Mouse (Mus musculus): ENCODE measurements around the gene Fars2. TPM values are rescaled to one million over a fixed set of nuclear protein-coding genes. Genes with fewer than 3 reads are reported as not detected.

The Fars2 gene
- polyA plus RNA-seq, 1 experiment from 2014 or later: 25.2 TPM

- H3K36me3 ChIP-seq: no peaks in the 10 kb centered on the region
- no peaks in the 10 kb centered on the region for H3K27me3 ChIP-seq (ENCODE audit: low read depth, poor library complexity, severe bottlenecking)
- DNase-seq (ENCODE audit: low spot score): no peak
- H3K4me1 ChIP-seq: peaks cover 9% of the 10 kb centered on the region
- H3K27ac ChIP-seq (replicated peaks): no peak overlapping the region
- H3K4me3 ChIP-seq: no peak overlapping the region
- no peaks in the 10 kb centered on the region for H3K9me3 ChIP-seq (replicated peaks)
- WGBS: 74% methylated on average over 4 of the region's 4 CpGs
Observed at GRCm38 (mm10) chr13:36500370-36500905, 383.2 kb downstream of the Fars2 start.

GRCm38 (mm10) chr13:36503551-36503950 is 386.3 kb downstream of the Fars2 start:
- H3K9me3 ChIP-seq (replicated peaks): no peaks in the 10 kb centered on the region
- no peak overlapping the region for H3K27ac ChIP-seq (replicated peaks)
- 83% methylated on average over 3 of the region's 3 CpGs for WGBS
- H3K4me1 ChIP-seq: peaks cover 9% of the 10 kb centered on the region
- no peaks in the 10 kb centered on the region for H3K36me3 ChIP-seq
- H3K27me3 ChIP-seq (ENCODE audit: low read depth, poor library complexity, severe bottlenecking): no peaks in the 10 kb centered on the region
- no peak for DNase-seq (ENCODE audit: low spot score)
- no peak overlapping the region for H3K4me3 ChIP-seq

- Histone ChIP-seq H3K27ac (replicated peaks) (no peak overlapping the region), H3K9me3 (replicated peaks) (no peaks in the 10 kb centered on the region), H3K4me1 (peaks cover 9% of the 10 kb centered on the region), H3K4me3 (no peak overlapping the region), H3K36me3 (no peaks in the 10 kb centered on the region), H3K27me3 (ENCODE audit: low read depth, poor library complexity, severe bottlenecking) (no peaks in the 10 kb centered on the region)
- no peak for DNase-seq (ENCODE audit: low spot score)
- 88% methylated on average over 7 of the region's 7 CpGs for WGBS
Observed at GRCm38 (mm10) chr13:36503991-36504390, 386.8 kb downstream of the Fars2 start.

- no peaks in the 10 kb centered on the region for H3K36me3 ChIP-seq
- DNase-seq (ENCODE audit: low spot score): no peak
- no peak overlapping the region for H3K27ac ChIP-seq (replicated peaks)
- no peak overlapping the region for H3K4me3 ChIP-seq
- no peaks in the 10 kb centered on the region for H3K27me3 ChIP-seq (ENCODE audit: low read depth, poor library complexity, severe bottlenecking)
- 96% methylated on average over 6 of the region's 6 CpGs for WGBS
- H3K4me1 ChIP-seq: peaks cover 4% of the 10 kb centered on the region; the same call in 1 of the 2 replicates
- no peaks in the 10 kb centered on the region for H3K9me3 ChIP-seq (replicated peaks)
Observed at GRCm38 (mm10) chr13:36505730-36506129, 388.5 kb downstream of the Fars2 start.

GRCm38 (mm10) chr13:36506315-36506714 is 389.1 kb downstream of the Fars2 start:
- no peak overlapping the region for H3K27ac ChIP-seq (replicated peaks)
- H3K27me3 ChIP-seq (ENCODE audit: low read depth, poor library complexity, severe bottlenecking): no peaks in the 10 kb centered on the region
- 86% methylated on average over 5 of the region's 5 CpGs for WGBS
- H3K36me3 ChIP-seq: no peaks in the 10 kb centered on the region
- DNase-seq (ENCODE audit: low spot score): no peak
- no peak overlapping the region for H3K4me3 ChIP-seq
- no peaks in the 10 kb centered on the region for H3K4me1 ChIP-seq
- no peaks in the 10 kb centered on the region for H3K9me3 ChIP-seq (replicated peaks)

GRCm38 (mm10) chr13:36510161-36510560 is 392.9 kb downstream of the Fars2 start:
- Histone ChIP-seq H3K4me3 (no peak overlapping the region), H3K27ac (replicated peaks) (no peak overlapping the region), H3K9me3 (replicated peaks) (no peaks in the 10 kb centered on the region), H3K27me3 (ENCODE audit: low read depth, poor library complexity, severe bottlenecking) (no peaks in the 10 kb centered on the region), H3K36me3 (no peaks in the 10 kb centered on the region), H3K4me1 (no peaks in the 10 kb centered on the region)
- WGBS: 91% methylated on average over 2 of the region's 2 CpGs
- DNase-seq (ENCODE audit: low spot score): no peak

- Histone ChIP-seq H3K4me1 (peaks cover 10% of the 10 kb centered on the region), H3K27me3 (ENCODE audit: low read depth, poor library complexity, severe bottlenecking) (no peaks in the 10 kb centered on the region), H3K27ac (replicated peaks) (no peak overlapping the region), H3K36me3 (no peaks in the 10 kb centered on the region), H3K4me3 (no peak overlapping the region), H3K9me3 (replicated peaks) (no peaks in the 10 kb centered on the region)
- no peak for DNase-seq (ENCODE audit: low spot score)
- 86% methylated on average over 1 of the region's 1 CpGs for WGBS
Observed at GRCm38 (mm10) chr13:36513126-36513525, 395.9 kb downstream of the Fars2 start.

- H3K27ac ChIP-seq (replicated peaks): no peak overlapping the region
- WGBS: 58% methylated on average over 9 of the region's 9 CpGs
- no peaks in the 10 kb centered on the region for H3K9me3 ChIP-seq (replicated peaks)
- H3K27me3 ChIP-seq (ENCODE audit: low read depth, poor library complexity, severe bottlenecking): no peaks in the 10 kb centered on the region
- peak; percentile 47 for DNase-seq (ENCODE audit: low spot score)
- H3K4me3 ChIP-seq: no peak overlapping the region
- peaks cover 28% of the 10 kb centered on the region for H3K4me1 ChIP-seq
- no peaks in the 10 kb centered on the region for H3K36me3 ChIP-seq
Observed at GRCm38 (mm10) chr13:36518144-36518571, 400.9 kb downstream of the Fars2 start.

GRCm38 (mm10) chr13:36527761-36528160 is 410.5 kb downstream of the Fars2 start:
- no peaks in the 10 kb centered on the region for H3K36me3 ChIP-seq
- H3K27me3 ChIP-seq (ENCODE audit: low read depth, poor library complexity, severe bottlenecking): no peaks in the 10 kb centered on the region
- no peak for DNase-seq (ENCODE audit: low spot score)
- H3K4me3 ChIP-seq: no peak overlapping the region
- WGBS: 94% methylated on average over 4 of the region's 4 CpGs
- H3K27ac ChIP-seq (replicated peaks): no peak overlapping the region
- H3K4me1 ChIP-seq: peaks cover 4% of the 10 kb centered on the region
- H3K9me3 ChIP-seq (replicated peaks): no peaks in the 10 kb centered on the region

GRCm38 (mm10) chr13:36528223-36528895 is 411.1 kb downstream of the Fars2 start:
- Histone ChIP-seq H3K36me3 (no peaks in the 10 kb centered on the region), H3K27ac (replicated peaks) (no peak overlapping the region), H3K4me3 (no peak overlapping the region), H3K4me1 (peaks cover 4% of the 10 kb centered on the region), H3K9me3 (replicated peaks) (no peaks in the 10 kb centered on the region), H3K27me3 (ENCODE audit: low read depth, poor library complexity, severe bottlenecking) (no peaks in the 10 kb centered on the region)
- no peak for DNase-seq (ENCODE audit: low spot score)
- 81% methylated on average over 8 of the region's 8 CpGs for WGBS

- Histone ChIP-seq H3K4me1 (peaks cover 6% of the 10 kb centered on the region), H3K4me3 (no peak overlapping the region), H3K9me3 (replicated peaks) (no peaks in the 10 kb centered on the region), H3K27ac (replicated peaks) (no peak overlapping the region), H3K27me3 (ENCODE audit: low read depth, poor library complexity, severe bottlenecking) (no peaks in the 10 kb centered on the region), H3K36me3 (no peaks in the 10 kb centered on the region)
- DNase-seq (ENCODE audit: low spot score): no peak
- WGBS: 84% methylated on average over 5 of the region's 5 CpGs
Observed at GRCm38 (mm10) chr13:36529467-36530039, 412.3 kb downstream of the Fars2 start.

GRCm38 (mm10) chr13:36530852-36531251 is 413.6 kb downstream of the Fars2 start:
- DNase-seq (ENCODE audit: low spot score): no peak
- WGBS: 87% methylated on average over 1 of the region's 1 CpGs
- H3K4me1 ChIP-seq: peaks cover 6% of the 10 kb centered on the region
- H3K27ac ChIP-seq (replicated peaks): no peak overlapping the region
- no peaks in the 10 kb centered on the region for H3K9me3 ChIP-seq (replicated peaks)
- H3K27me3 ChIP-seq (ENCODE audit: low read depth, poor library complexity, severe bottlenecking): no peaks in the 10 kb centered on the region
- no peaks in the 10 kb centered on the region for H3K36me3 ChIP-seq
- no peak overlapping the region for H3K4me3 ChIP-seq

GRCm38 (mm10) chr13:36531893-36532292 is 414.7 kb downstream of the Fars2 start:
- Histone ChIP-seq H3K27me3 (ENCODE audit: low read depth, poor library complexity, severe bottlenecking) (no peaks in the 10 kb centered on the region), H3K9me3 (replicated peaks) (no peaks in the 10 kb centered on the region), H3K4me3 (no peak overlapping the region), H3K27ac (replicated peaks) (no peak overlapping the region), H3K36me3 (no peaks in the 10 kb centered on the region), H3K4me1 (peaks cover 6% of the 10 kb centered on the region)
- WGBS: 79% methylated on average over 3 of the region's 3 CpGs
- DNase-seq (ENCODE audit: low spot score): no peak

Measured in midbrain, embryonic 10.5 days (tissue).